Mouse (Mus musculus): ENCODE data around the gene Zkscan17. TPM values are rescaled to one million over a fixed set of nuclear protein-coding genes. Genes with fewer than 3 reads are reported as not detected.

Gene Zkscan17
- total and polyA plus RNA-seq, 2 experiments from 2014 or later: 15.1 to 21.1 TPM

- DNase-seq (ENCODE audit: low spot score) (peak; percentile 77), ATAC-seq (peak; percentile 74; the same call in 1 of the 2 replicates)
- Histone ChIP-seq H3K9ac (replicated peaks; ENCODE audit: low read length) (no peak overlapping the region), H3K27me3 (ENCODE audit: insufficient read depth, low read length) (no peaks in the 10 kb centered on the region), H3K9me3 (ENCODE audit: low read length) (no peaks in the 10 kb centered on the region), H3K36me3 (ENCODE audit: insufficient read depth, low read length) (no peaks in the 10 kb centered on the region), H3K27ac (peak overlapping the region; percentile 65; the same call in 1 of the 2 replicates), H3K4me3 (ENCODE audit: low read length) (no peak overlapping the region), H3K4me1 (ENCODE audit: insufficient read depth, low read length) (no peaks in the 10 kb centered on the region), H3K4me2 (ENCODE audit: low read depth, low read length) (peak overlapping the region; percentile 27; the same call in 1 of the 2 replicates)
- peak; percentile 59 for TF ChIP-seq CTCF (IDR thresholded peaks at IDR 0.05; ENCODE audit: low read depth)
- WGBS: 34% methylated on average over 11 of the region's 11 CpGs
These were observed 11.8 kb upstream of the Zkscan17 start for GRCm38 (mm10) chr11:59538387-59538786.

DNA sequence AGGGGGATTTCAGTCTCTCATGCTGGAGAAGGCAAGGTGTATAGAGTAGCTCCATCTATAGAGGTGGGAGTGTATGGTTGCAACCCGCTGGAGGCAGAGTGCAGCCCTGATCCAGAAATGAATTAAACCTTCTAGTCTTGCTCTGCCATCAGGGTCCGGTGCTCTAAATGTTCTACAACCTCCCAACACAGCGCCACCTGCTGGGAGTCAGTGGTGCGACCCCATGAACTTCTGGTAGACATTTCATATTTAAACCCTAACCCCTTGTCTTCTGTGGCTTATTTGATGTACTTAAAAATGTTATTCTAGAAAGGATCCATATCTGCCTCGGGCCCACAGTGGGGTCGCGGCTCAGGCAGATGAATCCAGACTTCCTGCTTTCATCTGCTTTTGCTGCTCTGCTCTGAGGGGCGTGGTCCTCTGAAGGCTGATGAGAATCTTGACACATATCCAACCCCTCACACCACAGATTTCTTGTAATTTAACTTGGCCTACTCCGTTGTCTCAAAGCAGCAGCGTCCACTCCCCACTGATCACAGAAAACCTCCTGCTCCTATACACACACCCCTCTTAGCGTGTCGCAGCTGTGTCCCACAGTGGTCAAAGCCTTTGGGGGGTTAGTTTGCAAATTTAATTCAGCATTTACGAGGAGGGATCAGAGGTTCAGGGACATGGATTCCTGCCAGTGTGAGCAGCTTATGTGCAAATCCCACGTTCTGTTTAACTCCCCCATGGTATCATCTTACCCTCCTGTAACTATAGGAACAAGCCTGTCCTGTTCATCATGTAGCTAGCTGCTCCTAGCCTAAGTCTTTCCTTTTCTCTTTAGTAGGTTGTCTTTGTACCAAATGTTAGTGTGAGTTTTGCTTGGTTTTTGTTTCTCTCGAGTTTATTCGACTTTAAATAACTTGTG, 10.9 kb upstream of the Zkscan17 start:
- 62% methylated on average over 16 of the region's 16 CpGs for WGBS

GRCm38 (mm10) chr11:59531562-59531961, 5.0 kb upstream of the Zkscan17 start:
- no peaks in the 10 kb centered on the region for H3K9me3 ChIP-seq (ENCODE audit: low read length)
- H3K27ac ChIP-seq: peak overlapping the region; percentile 62; the same call in 1 of the 2 replicates
- no peaks in the 10 kb centered on the region for H3K4me1 ChIP-seq (ENCODE audit: insufficient read depth, low read length)
- no peaks in the 10 kb centered on the region for H3K36me3 ChIP-seq (ENCODE audit: insufficient read depth, low read length)
- no peak overlapping the region for H3K9ac ChIP-seq (replicated peaks; ENCODE audit: low read length)
- H3K4me3 ChIP-seq (ENCODE audit: low read length): no peak overlapping the region
- no peaks in the 10 kb centered on the region for H3K27me3 ChIP-seq (ENCODE audit: insufficient read depth, low read length)
- DNase-seq (ENCODE audit: low spot score) (no peak), ATAC-seq (no peak)
- TF ChIP-seq CTCF (IDR thresholded peaks at IDR 0.05; ENCODE audit: low read depth): no peak
- 76% methylated on average over 5 of the region's 5 CpGs for WGBS
- no peak overlapping the region for H3K4me2 ChIP-seq (ENCODE audit: low read depth, low read length)

More for the DNA sequence above, 10.9 kb upstream of the Zkscan17 start:
- Histone ChIP-seq H3K9me3 (ENCODE audit: low read length) (no peaks in the 10 kb centered on the region), H3K4me3 (ENCODE audit: low read length) (no peak overlapping the region), H3K4me1 (ENCODE audit: insufficient read depth, low read length) (no peaks in the 10 kb centered on the region), H3K36me3 (ENCODE audit: insufficient read depth, low read length) (no peaks in the 10 kb centered on the region), H3K4me2 (ENCODE audit: low read depth, low read length) (no peak overlapping the region), H3K9ac (replicated peaks; ENCODE audit: low read length) (no peak overlapping the region), H3K27ac (no peak overlapping the region), H3K27me3 (ENCODE audit: insufficient read depth, low read length) (no peaks in the 10 kb centered on the region)
- ATAC-seq (no peak), DNase-seq (ENCODE audit: low spot score) (peak; percentile 17)
- TF ChIP-seq CTCF (IDR thresholded peaks at IDR 0.05; ENCODE audit: low read depth): peak; percentile 47

DNA sequence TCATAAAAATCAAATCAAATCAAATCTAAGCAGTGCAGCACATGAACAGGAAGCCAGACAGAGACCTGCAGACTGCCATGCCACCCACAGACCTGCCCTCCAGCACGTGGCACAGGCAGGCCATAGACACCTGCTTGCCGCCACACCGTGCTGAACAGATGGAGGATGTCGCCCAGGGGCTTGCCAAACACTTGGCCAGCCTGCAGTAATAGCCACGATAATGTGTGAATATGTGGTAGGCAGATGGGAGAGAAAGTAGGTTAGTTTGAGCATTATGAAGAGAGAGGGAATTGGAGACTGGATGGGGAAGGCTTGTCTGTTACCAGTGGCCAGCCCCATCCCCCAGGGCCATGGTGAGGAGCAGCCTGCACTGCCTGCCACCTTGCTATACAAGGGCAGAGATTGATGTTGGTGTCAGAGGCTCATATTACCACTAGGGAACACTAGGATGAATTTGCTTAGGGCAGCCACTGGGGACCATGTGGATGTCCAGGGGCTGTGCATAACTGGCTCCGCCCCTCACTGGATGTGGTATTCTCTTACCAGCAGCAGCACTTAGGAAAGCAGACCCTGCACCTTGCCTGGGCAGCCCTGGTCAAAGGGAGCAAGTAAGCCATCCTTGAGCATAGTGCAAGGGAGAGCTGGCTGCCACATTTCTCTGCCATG, 4.5 kb upstream of the Zkscan17 start:
- no peaks in the 10 kb centered on the region for H3K27me3 ChIP-seq (ENCODE audit: insufficient read depth, low read length)
- peak; percentile 86 for ATAC-seq
- 47% methylated on average over 6 of the region's 6 CpGs for WGBS
- peak; percentile 67 for DNase-seq (ENCODE audit: low spot score)
- peak overlapping the region; percentile 62 for H3K27ac ChIP-seq
- H3K36me3 ChIP-seq (ENCODE audit: insufficient read depth, low read length): no peaks in the 10 kb centered on the region
- no peaks in the 10 kb centered on the region for H3K4me1 ChIP-seq (ENCODE audit: insufficient read depth, low read length)
- H3K4me2 ChIP-seq (ENCODE audit: low read depth, low read length): no peak overlapping the region
- H3K9me3 ChIP-seq (ENCODE audit: low read length): no peaks in the 10 kb centered on the region
- no peak overlapping the region for H3K4me3 ChIP-seq (ENCODE audit: low read length)
- peak; percentile 9; the same call in 1 of the 2 replicates for TF ChIP-seq CTCF (IDR thresholded peaks at IDR 0.05; ENCODE audit: low read depth)
- no peak overlapping the region for H3K9ac ChIP-seq (replicated peaks; ENCODE audit: low read length)

DNA sequence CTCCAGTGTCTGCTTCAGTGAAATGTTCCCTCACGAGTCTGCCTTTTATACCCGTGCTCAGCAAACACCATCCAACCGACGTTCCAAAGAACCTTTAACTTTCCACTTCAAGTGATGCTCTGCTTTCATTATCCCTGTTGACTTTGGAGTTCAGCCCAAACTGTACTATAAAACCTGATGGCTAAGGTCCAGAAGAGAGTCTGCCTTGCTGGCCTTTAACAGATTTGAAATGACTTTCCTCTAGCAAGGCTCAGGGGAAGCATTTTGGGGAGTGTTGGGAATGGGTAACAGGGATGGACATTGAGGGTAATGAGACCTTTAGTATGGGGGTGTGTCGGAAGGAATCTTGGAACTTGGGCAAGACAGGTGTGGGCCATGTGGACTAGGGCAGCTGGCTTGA, 3.7 kb upstream of the Zkscan17 start:
- ATAC-seq: no peak
- H3K4me2 ChIP-seq (ENCODE audit: low read depth, low read length): no peak overlapping the region
- H3K4me1 ChIP-seq (ENCODE audit: insufficient read depth, low read length): no peaks in the 10 kb centered on the region
- WGBS: 58% methylated on average over 5 of the region's 5 CpGs
- H3K27ac ChIP-seq: peak overlapping the region; percentile 62; the same call in 1 of the 2 replicates
- TF ChIP-seq CTCF (IDR thresholded peaks at IDR 0.05; ENCODE audit: low read depth): no peak
- H3K27me3 ChIP-seq (ENCODE audit: insufficient read depth, low read length): no peaks in the 10 kb centered on the region
- no peak overlapping the region for H3K9ac ChIP-seq (replicated peaks; ENCODE audit: low read length)
- H3K36me3 ChIP-seq (ENCODE audit: insufficient read depth, low read length): no peaks in the 10 kb centered on the region
- H3K4me3 ChIP-seq (ENCODE audit: low read length): no peak overlapping the region
- H3K9me3 ChIP-seq (ENCODE audit: low read length): no peaks in the 10 kb centered on the region
- no peak for DNase-seq (ENCODE audit: low spot score)

- Histone ChIP-seq H3K27me3 (ENCODE audit: insufficient read depth, low read length) (no peaks in the 10 kb centered on the region), H3K4me3 (ENCODE audit: low read length) (no peak overlapping the region), H3K27ac (no peak overlapping the region), H3K4me1 (ENCODE audit: insufficient read depth, low read length) (no peaks in the 10 kb centered on the region), H3K9me3 (ENCODE audit: low read length) (no peaks in the 10 kb centered on the region), H3K36me3 (ENCODE audit: insufficient read depth, low read length) (no peaks in the 10 kb centered on the region), H3K4me2 (ENCODE audit: low read depth, low read length) (no peak overlapping the region), H3K9ac (replicated peaks; ENCODE audit: low read length) (no peak overlapping the region)
- ATAC-seq (peak; percentile 82), DNase-seq (ENCODE audit: low spot score) (peak; percentile 95)
- peak; percentile 94 for TF ChIP-seq CTCF (IDR thresholded peaks at IDR 0.05; ENCODE audit: low read depth)
- 6% methylated on average over 10 of the region's 10 CpGs for WGBS
These were observed 1.3 kb downstream of the Zkscan17 start for GRCm38 (mm10) chr11:59525237-59525636.

All from hindbrain, postnatal 0 days (tissue).